ENCODE assay signal across 9 mouse cellular contexts in genomic region chr17:43611586-43611985, GRCm38 (mm10). TPM values are rescaled to one million over a fixed set of nuclear protein-coding genes. Genes with fewer than 3 reads are reported as not detected.
DNase-seq lines count a peak whose midpoint lies in the region; ATAC-seq and TF ChIP-seq lines count a peak whose summit lies in the region.
"Had no signal": no experiment of that assay in that cellular context is flagged by ENCODE, and none has a peak within 500 bp of the region (broad histone marks: within the 10 kb centered on the region; RNA-seq: fewer than 3 reads in every experiment).

No protein-coding gene starts in this region.

- H3K36me3 ChIP-seq in heart, embryonic 11.5 days (ENCODE audit: control insufficient read depth, insufficient read depth, low read length), result no peaks in the 10 kb centered on the region
- no peaks in the 10 kb centered on the region for H3K36me3 ChIP-seq in small intestine, adult 2 months (ENCODE audit: control insufficient read depth, insufficient read depth, low read length)

- no peak overlapping the region for H3K4me2 ChIP-seq in heart, embryonic 11.5 days

- DNase-seq in heart, adult 8-10 months (ENCODE audit: low spot score), result peak; percentile 16
- peak; percentile 75 for DNase-seq in adipocyte (ENCODE audit: low spot score)
- peak; percentile 51 to 67 for DNase-seq in cerebellum, postnatal 4 days (ENCODE audit: low spot score in 2 of 2)
- DNase-seq in heart, postnatal 36 days, result peak; percentile 36 to 59
- peak; percentile 33 to 76 for DNase-seq in layer of hippocampus, postnatal 25 days (ENCODE audit: extremely low spot score in 1 of 2, low spot score in 1 of 2)
- peak; percentile 81 for DNase-seq in mesoderm, embryonic 11.5 days (ENCODE audit: low read depth, low spot score)

- H3K4me3 ChIP-seq in heart, embryonic 11.5 days (ENCODE audit: low read depth, low read length), result no peak overlapping the region
- H3K4me3 ChIP-seq in small intestine, adult 2 months (ENCODE audit: low read depth, low read length), result no peak overlapping the region

- WGBS in heart, embryonic 11.5 days (ENCODE audit: insufficient replicate concordance), result 20% methylated on average over 7 of the region's 7 CpGs
- WGBS in small intestine, adult 2 months, result 14% methylated on average over 7 of the region's 7 CpGs

- no peak for TF ChIP-seq POLR2A in small intestine, adult 2 months (IDR thresholded peaks at IDR 0.05; ENCODE audit: low read depth, low read length)

- H3K27ac ChIP-seq in heart, embryonic 11.5 days (ENCODE audit: low read depth, low read length), result no peak overlapping the region
- no peak overlapping the region for H3K27ac ChIP-seq in small intestine, adult 2 months (ENCODE audit: insufficient read depth, low read depth, low read length)
- H3K27ac ChIP-seq: macrophage had no signal

- no peaks in the 10 kb centered on the region for H3K4me1 ChIP-seq in heart, embryonic 11.5 days (ENCODE audit: control insufficient read depth, insufficient read depth, low read length)
- H3K4me1 ChIP-seq in small intestine, adult 2 months (ENCODE audit: control insufficient read depth, insufficient read depth, insufficient read length, low read length), result no peaks in the 10 kb centered on the region

- no peak for ATAC-seq in heart, embryonic 11.5 days (replicated peaks; ENCODE audit: insufficient number of reproducible peaks, low FRiP score, low TSS enrichment)

- no peaks in the 10 kb centered on the region for H3K27me3 ChIP-seq in heart, embryonic 11.5 days (ENCODE audit: control insufficient read depth, insufficient read depth, low read length)
- no peaks in the 10 kb centered on the region for H3K27me3 ChIP-seq in small intestine, adult 2 months (ENCODE audit: control insufficient read depth, insufficient read depth, low read length)

- no peaks in the 10 kb centered on the region for H3K9me3 ChIP-seq in heart, embryonic 11.5 days (replicated peaks; ENCODE audit: control insufficient read depth, low read length)

- peak; percentile 65; the same call in 1 of the 2 replicates for TF ChIP-seq CTCF in small intestine, adult 2 months (IDR thresholded peaks at IDR 0.05; ENCODE audit: extremely low read depth, insufficient read length, insufficient replicate concordance, low read depth, low read length)

- no peak overlapping the region for H3K9ac ChIP-seq in heart, embryonic 11.5 days (ENCODE audit: low read depth, low read length)

- intact Hi-C loops in heart, postnatal 36 days (cut with DNase I), result loop anchor here (1.0 kb wide), 1 partner anchor 93 kb away; no protein-coding TSS in a partner anchor

RNA-seq across cellular contexts. Expression of gene Tdrd6, which starts 18.5 kb away (rescaled TPM):
- total RNA-seq in heart, adult 8-10 months (2022), result under 1 TPM in 1 of 4 experiments, not detected in 3; 0.03 TPM
- polyA plus RNA-seq in heart, embryonic 11.5 days (2014; fragmentation: Nextera tagmentation; extraction: Ambion mirVana), result 0.03 TPM in 1 of 2 replicates, not detected in the other
- not detected for total RNA-seq in heart, postnatal 36 days (2021)
- under 1 TPM; 0.20 to 0.33 TPM for total RNA-seq in layer of hippocampus, postnatal 25 days (2021)
- polyA plus RNA-seq in small intestine, adult 2 months (2012; rRNA removed), result not detected in 2 replicates
- polyA plus RNA-seq: macrophage had no signal

RNA-seq across cellular contexts. Expression of gene Pla2g7, which starts 43.7 kb away (rescaled TPM):
- total RNA-seq in heart, adult 8-10 months (2022), result 1 to 10 TPM; 4.5 to 6.1 (median 5.6) TPM
- polyA plus RNA-seq in heart, embryonic 11.5 days (2014; fragmentation: Nextera tagmentation; extraction: Ambion mirVana), result 14.9 and 15.0 TPM in 2 replicates
- 1 to 10 TPM; 6.9 to 9.9 TPM for total RNA-seq in heart, postnatal 36 days (2021)
- total RNA-seq in layer of hippocampus, postnatal 25 days (2021), result 100 to 1,000 TPM in 1 of 2 experiments, 10 to 100 TPM in 1; 98.5 to 111 TPM
- polyA plus RNA-seq in small intestine, adult 2 months (2012; rRNA removed), result 3.8 and 6.3 TPM in 2 replicates

RNA-seq across cellular contexts. Expression of gene Slc25a27, which starts 55.4 kb away (rescaled TPM):
- total RNA-seq in heart, adult 8-10 months (2022), result 1 to 10 TPM; 1.3 to 4.1 (median 3.5) TPM
- polyA plus RNA-seq in heart, embryonic 11.5 days (2014; fragmentation: Nextera tagmentation; extraction: Ambion mirVana), result 10.2 and 10.8 TPM in 2 replicates
- 1 to 10 TPM; 3.0 to 3.4 TPM for total RNA-seq in heart, postnatal 36 days (2021)
- total RNA-seq in layer of hippocampus, postnatal 25 days (2021), result 10 to 100 TPM; 30.8 to 36.0 TPM
- 0.53 and 1.1 TPM in 2 replicates for polyA plus RNA-seq in small intestine, adult 2 months (2012; rRNA removed)

RNA-seq across cellular contexts. Expression of gene Cyp39a1, which starts 55.6 kb away (rescaled TPM):
- total RNA-seq in heart, adult 8-10 months (2022), result 1 to 10 TPM; 4.3 to 6.4 (median 5.3) TPM
- 18.6 and 22.5 TPM in 2 replicates for polyA plus RNA-seq in heart, embryonic 11.5 days (2014; fragmentation: Nextera tagmentation; extraction: Ambion mirVana)
- 1 to 10 TPM; 6.7 TPM for total RNA-seq in heart, postnatal 36 days (2021)
- total RNA-seq in layer of hippocampus, postnatal 25 days (2021), result 1 to 10 TPM; 1.1 TPM
- polyA plus RNA-seq in small intestine, adult 2 months (2012; rRNA removed), result 0.17 and 0.52 TPM in 2 replicates

Comparison
In these comparisons a context has a peak if more than half of its experiments do, and no peak if none do; other contexts are left out.
1. DNase-seq: peak in every context shown above with its lines; median percentile 81 in mesoderm, embryonic 11.5 days; 75 in adipocyte; 59 in cerebellum, postnatal 4 days; 54 in layer of hippocampus, postnatal 25 days; 48 in heart, postnatal 36 days; 16 in heart, adult 8-10 months.
2. RNA of gene Pla2g7, which starts 43.7 kb away (total RNA-seq): 98.5 to 111 TPM in layer of hippocampus, postnatal 25 days; 6.9 to 9.9 TPM in heart, postnatal 36 days and 4.5 to 6.1 TPM in heart, adult 8-10 months; every median in the first group is over 4 times any median in the second.
3. RNA of gene Slc25a27, which starts 55.4 kb away (total RNA-seq): 30.8 to 36.0 TPM in layer of hippocampus, postnatal 25 days; 1.3 to 4.1 TPM in heart, adult 8-10 months and 3.0 to 3.4 TPM in heart, postnatal 36 days; every median in the first group is over 4 times any median in the second.